Mouse (Mus musculus): ENCODE results near the gene Lta.

DNA sequence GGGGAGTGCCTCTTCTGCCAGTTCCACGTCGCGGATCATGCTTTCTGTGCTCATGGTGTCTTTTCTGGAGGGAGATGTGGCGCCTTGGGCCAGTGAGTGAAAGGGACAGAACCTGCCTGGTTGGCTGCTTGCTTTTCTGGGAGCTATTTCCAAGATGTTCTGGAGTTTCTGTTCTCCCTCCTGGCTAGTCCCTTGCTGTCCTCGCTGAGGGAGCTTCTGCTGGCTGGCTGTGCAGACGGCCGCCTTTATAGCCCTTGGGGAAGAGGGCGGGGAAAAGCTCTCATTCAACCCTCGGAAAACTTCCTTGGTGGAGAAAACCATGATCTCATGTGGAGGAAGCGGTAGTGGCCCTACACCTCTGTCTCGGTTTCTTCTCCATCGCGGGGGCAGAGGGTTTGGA lies 3.4 kb downstream of the Lta start, which contains the start of gene Tnf:
- TF ChIP-seq CTCF (conservative IDR thresholded peaks at IDR 0.05; ENCODE audit: low read length) (no peak), POU5F1 (IDR thresholded peaks at IDR 0.05; ENCODE audit: borderline replicate concordance, low read length) (no peak)

Measured in E14TG2a.4 (cell line).